Mouse (Mus musculus): ENCODE results near the gene Trappc1.
A peak's percentile ranks its signal among the peaks of the same experiment; 100 is the strongest.

The Trappc1 gene

GRCm38 (mm10) chr11:69331152-69331551 is 7.4 kb downstream of the Trappc1 start:
- DNase-seq (ENCODE audit: low spot score), result no peak

GRCm38 (mm10) chr11:69331929-69332405 is 8.2 kb downstream of the Trappc1 start:
- DNase-seq (ENCODE audit: low spot score), result peak; percentile 77

GRCm38 (mm10) chr11:69332713-69333253 is 9.0 kb downstream of the Trappc1 start:
- no peak for DNase-seq (ENCODE audit: low spot score)

GRCm38 (mm10) chr11:69333922-69334321 is 10.1 kb downstream of the Trappc1 start:
- DNase-seq (ENCODE audit: low spot score), result no peak

GRCm38 (mm10) chr11:69334796-69335195 is 11.0 kb downstream of the Trappc1 start:
- no peak for DNase-seq (ENCODE audit: low spot score)

GRCm38 (mm10) chr11:69340161-69341131 is 16.7 kb downstream of the Trappc1 start, which contains the start of gene Rnf227:
TSS of gene Rnf227 (plus strand) at chr11:69340461.
- DNase-seq (ENCODE audit: low spot score), result peak; percentile 68

- no peak for DNase-seq (ENCODE audit: low spot score)
These were observed 22.7 kb downstream of the Trappc1 start for GRCm38 (mm10) chr11:69346441-69346840.

GRCm38 (mm10) chr11:69356544-69356943 is 32.8 kb downstream of the Trappc1 start:
- no peak for DNase-seq (ENCODE audit: low spot score)

- no peak for DNase-seq (ENCODE audit: low spot score)
These were observed 33.9 kb downstream of the Trappc1 start for GRCm38 (mm10) chr11:69357690-69358089.

GRCm38 (mm10) chr11:69362021-69362420 is 38.2 kb downstream of the Trappc1 start:
- DNase-seq (ENCODE audit: low spot score), result no peak

GRCm38 (mm10) chr11:69362479-69362878 is 38.7 kb downstream of the Trappc1 start:
- DNase-seq (ENCODE audit: low spot score), result no peak

- no peak for DNase-seq (ENCODE audit: low spot score)
These were observed 40.6 kb downstream of the Trappc1 start for GRCm38 (mm10) chr11:69364376-69364775.

- DNase-seq (ENCODE audit: low spot score), result peak; percentile 95
These were observed 41.1 kb downstream of the Trappc1 start for GRCm38 (mm10) chr11:69364910-69365309.

GRCm38 (mm10) chr11:69365722-69366121 is 41.9 kb downstream of the Trappc1 start:
- peak; percentile 71 for DNase-seq (ENCODE audit: low spot score)

GRCm38 (mm10) chr11:69366157-69366854 is 42.5 kb downstream of the Trappc1 start:
- DNase-seq (ENCODE audit: low spot score), result peak; percentile 99

- DNase-seq (ENCODE audit: low spot score), result peak; percentile 35
These were observed 43.3 kb downstream of the Trappc1 start for GRCm38 (mm10) chr11:69366855-69367615.

GRCm38 (mm10) chr11:69367616-69368355 is 44.0 kb downstream of the Trappc1 start:
- no peak for DNase-seq (ENCODE audit: low spot score)

- peak; percentile 32 for DNase-seq (ENCODE audit: low spot score)
These were observed 44.8 kb downstream of the Trappc1 start for GRCm38 (mm10) chr11:69368356-69369214.

GRCm38 (mm10) chr11:69369215-69369989 is 45.6 kb downstream of the Trappc1 start, which contains the start of gene Chd3:
TSS of gene Chd3 (minus strand) at chr11:69369406.
- DNase-seq (ENCODE audit: low spot score), result peak; percentile 34
